Mouse (Mus musculus) testis, adult 2 months (tissue): Measurements from ENCODE around the gene Lcn9. TPM values are rescaled to one million over a fixed set of nuclear protein-coding genes. Genes with fewer than 3 reads are reported as not detected.
"Not testable (repeated sequence)": the region's sequence is repeated elsewhere in the genome, so short reads cannot be mapped to it uniquely, and the experiment has no call there.

Experiments used
- H3K27ac ChIP-seq: fragments of 200-500 bp; 2 replicates; pipeline ENCODE4 v1.5.1; 2012; ENCODE audit warnings: low read depth, low read length; ENCODE audit not compliant: control insufficient read depth, insufficient read depth
- H3K27me3 ChIP-seq: fragments of 200-500 bp; 2 replicates; pipeline ENCODE4 v1.6.1; 2012; ENCODE audit warnings: mild to moderate bottlenecking, low read length, moderate library complexity; ENCODE audit not compliant: control insufficient read depth, insufficient read depth
- H3K36me3 ChIP-seq: fragments of 200-500 bp; 2 replicates; pipeline ENCODE4 v1.6.1; 2012; ENCODE audit warnings: mild to moderate bottlenecking, low read length; ENCODE audit not compliant: control insufficient read depth, insufficient read depth
- H3K4me1 ChIP-seq: fragments of 200-500 bp; 2 replicates; pipeline ENCODE4 v1.6.1; 2012; ENCODE audit warnings: low read length; ENCODE audit not compliant: control insufficient read depth, insufficient read depth
- H3K4me3 ChIP-seq: fragments of 200-500 bp; 2 replicates; pipeline ENCODE4 v1.5.1; 2012; ENCODE audit warnings: low read depth, mild to moderate bottlenecking, low read length, moderate library complexity, mixed read lengths; ENCODE audit not compliant: control insufficient read depth
- CTCF ChIP-seq: fragments of 200-500 bp; IDR thresholded peaks from 2 replicates; pipeline ENCODE4 v1.5.1; 2012; ENCODE audit warnings: low read depth, mild to moderate bottlenecking, inconsistent platforms, low read length, moderate library complexity; ENCODE audit not compliant: control insufficient read depth, insufficient read depth, insufficient replicate concordance
- POLR2A ChIP-seq: fragments of 200-500 bp; IDR thresholded peaks from 2 replicates; pipeline ENCODE4 v1.6.1; 2012; ENCODE audit warnings: low read depth, mild to moderate bottlenecking, inconsistent platforms, low read length, moderate library complexity; ENCODE audit not compliant: control insufficient read depth
- polyA plus RNA-seq: library from polyadenylated mRNA; depleted of rRNA; stranded (reverse); fragments of >200 nt; gene quantifications from 2 replicates; pipeline ENCODE4 v1.2.3, GENCODE M21; 2012

Gene Lcn9
- polyA plus RNA-seq, 1 experiment, result not detected

GRCm38 (mm10) chr2:25785573-25786322 is 37.2 kb upstream of the Lcn9 start:
- TF ChIP-seq POLR2A, result 0 out of 2 replicates have a peak, but pooled peaks have one; percentile 14
- TF ChIP-seq CTCF, result no peak
- no peak overlapping the region for H3K27ac ChIP-seq

GRCm38 (mm10) chr2:25789092-25789491 is 33.9 kb upstream of the Lcn9 start:
- no peaks in the 10 kb centered on the region for H3K27me3 ChIP-seq
- H3K36me3 ChIP-seq, result no peaks in the 10 kb centered on the region

More at GRCm38 (mm10) chr2:25785573-25786322, 37.2 kb upstream of the Lcn9 start:
- H3K27me3 ChIP-seq, result no peaks in the 10 kb centered on the region
- H3K4me3 ChIP-seq, result peak overlapping the region; percentile 64
- H3K4me1 ChIP-seq, result no peaks in the 10 kb centered on the region
- no peaks in the 10 kb centered on the region for H3K36me3 ChIP-seq

GRCm38 (mm10) chr2:25797635-25798034 is 25.3 kb upstream of the Lcn9 start:
- TF ChIP-seq POLR2A, result no peak
- no peak for TF ChIP-seq CTCF
- H3K4me3 ChIP-seq, result no peak overlapping the region
- no peaks in the 10 kb centered on the region for H3K4me1 ChIP-seq
- no peak overlapping the region for H3K27ac ChIP-seq
- no peaks in the 10 kb centered on the region for H3K36me3 ChIP-seq
- H3K27me3 ChIP-seq, result no peaks in the 10 kb centered on the region

More at GRCm38 (mm10) chr2:25789092-25789491, 33.9 kb upstream of the Lcn9 start:
- H3K27ac ChIP-seq, result no peak overlapping the region
- no peaks in the 10 kb centered on the region for H3K4me1 ChIP-seq
- no peak overlapping the region for H3K4me3 ChIP-seq
- TF ChIP-seq POLR2A, result no peak
- TF ChIP-seq CTCF, result no peak

- Histone ChIP-seq H3K4me1 (no peaks in the 10 kb centered on the region), H3K27ac (no peak overlapping the region), H3K27me3 (no peaks in the 10 kb centered on the region), H3K4me3 (no peak overlapping the region), H3K36me3 (no peaks in the 10 kb centered on the region)
- TF ChIP-seq CTCF (no peak), POLR2A (no peak)
These were observed 24.9 kb upstream of the Lcn9 start for GRCm38 (mm10) chr2:25798065-25798464.

- TF ChIP-seq POLR2A (no peak), CTCF (no peak)
These were observed 11.2 kb upstream of the Lcn9 start for GRCm38 (mm10) chr2:25811711-25812110.

GRCm38 (mm10) chr2:25813364-25813763 is 9.6 kb upstream of the Lcn9 start:
- Histone ChIP-seq H3K27ac (no peak overlapping the region), H3K27me3 (no peaks in the 10 kb centered on the region)
- TF ChIP-seq POLR2A (no peak), CTCF (peak; percentile 51; the same call in 1 of the 2 replicates)

More at GRCm38 (mm10) chr2:25811711-25812110, 11.2 kb upstream of the Lcn9 start:
- Histone ChIP-seq H3K36me3 (no peaks in the 10 kb centered on the region), H3K27me3 (no peaks in the 10 kb centered on the region), H3K4me3 (no peak overlapping the region), H3K4me1 (no peaks in the 10 kb centered on the region), H3K27ac (no peak overlapping the region)

GRCm38 (mm10) chr2:25815748-25816147 is 7.2 kb upstream of the Lcn9 start, which contains the start of gene Glt6d1:
Gene Glt6d1 (minus strand): TSS chr2:25815848.
- peak within 1 kb of the TSS; percentile 74 for H3K4me3 ChIP-seq
- H3K36me3 ChIP-seq, H3K27me3 ChIP-seq, H3K4me1 ChIP-seq: not testable (repeated sequence)
- peak within 1 kb of the TSS; percentile 45 for H3K27ac ChIP-seq

More at GRCm38 (mm10) chr2:25813364-25813763, 9.6 kb upstream of the Lcn9 start:
- Histone ChIP-seq H3K36me3 (no peaks in the 10 kb centered on the region), H3K4me1 (no peaks in the 10 kb centered on the region), H3K4me3 (peak overlapping the region; percentile 8)

- TF ChIP-seq CTCF, result no peak
- no peak for TF ChIP-seq POLR2A
- no peaks in the 10 kb centered on the region for H3K4me1 ChIP-seq
These were observed 1.8 kb downstream of the Lcn9 start for GRCm38 (mm10) chr2:25824751-25825150.

More at GRCm38 (mm10) chr2:25824751-25825150, 1.8 kb downstream of the Lcn9 start:
- no peaks in the 10 kb centered on the region for H3K27me3 ChIP-seq
- H3K4me3 ChIP-seq, result no peak overlapping the region
- no peak overlapping the region for H3K27ac ChIP-seq
- H3K36me3 ChIP-seq, result no peaks in the 10 kb centered on the region
